Mouse (Mus musculus) hindbrain, embryonic 11.5 days (tissue): ENCODE data around the gene Dclre1b. TPM values are rescaled to one million over a fixed set of nuclear protein-coding genes. Genes with fewer than 3 reads are reported as not detected.
"Not testable (repeated sequence)": the region's sequence is repeated elsewhere in the genome, so short reads cannot be mapped to it uniquely, and the experiment has no call there.

Experiments
- ATAC-seq: fragments of 200-750 bp; cut with Nextera tagmentation; 2 replicates; pipeline ENCODE4 v1.8.0; 2017; ENCODE audit warnings: mild to moderate bottlenecking, moderate TSS enrichment, moderate library complexity; ENCODE audit not compliant: low FRiP score
- DNase-seq: peaks from one replicate; pipeline ENCODE4 v3.0.0-alpha.2; 2015; ENCODE audit warnings: low spot score
- H3K27ac ChIP-seq: fragments of 300-500 bp; sonication (generic); 2 replicates; pipeline ENCODE4 v1.5.1; 2014; ENCODE audit warnings: mild to moderate bottlenecking, low read depth, low read length
- H3K27me3 ChIP-seq: fragments of 300-500 bp; sonication (generic); 2 replicates; pipeline ENCODE4 v1.6.1; 2014; ENCODE audit warnings: mild to moderate bottlenecking, low read length, moderate library complexity, mixed read lengths; ENCODE audit not compliant: control insufficient read depth, insufficient read depth
- H3K36me3 ChIP-seq: fragments of 300-500 bp; sonication (generic); 2 replicates; pipeline ENCODE4 v1.6.1; 2014; ENCODE audit warnings: mild to moderate bottlenecking, low read length, moderate library complexity, mixed read lengths; ENCODE audit not compliant: control insufficient read depth, insufficient read depth
- H3K4me1 ChIP-seq: fragments of 300-500 bp; sonication (generic); replicated peaks from 2 replicates; pipeline ENCODE4 v1.6.1; 2014; ENCODE audit warnings: low read length, mixed read lengths; ENCODE audit not compliant: control insufficient read depth, insufficient read depth
- H3K4me2 ChIP-seq: fragments of 300-500 bp; sonication (generic); replicated peaks from 2 replicates; pipeline ENCODE4 v1.6.1; 2014; ENCODE audit warnings: mild to moderate bottlenecking, low read depth, low read length
- H3K4me3 ChIP-seq: fragments of 300-500 bp; sonication (generic); 2 replicates; pipeline ENCODE4 v1.5.1; 2014; ENCODE audit warnings: low read depth, low read length
- H3K9ac ChIP-seq: fragments of 300-500 bp; sonication (generic); 2 replicates; pipeline ENCODE4 v1.6.1; 2014; ENCODE audit warnings: low read depth, low read length
- H3K9me3 ChIP-seq: fragments of 300-500 bp; sonication (generic); 2 replicates; pipeline ENCODE4 v1.6.1; 2016; ENCODE audit warnings: low read length; ENCODE audit not compliant: control insufficient read depth
- WGBS: fragments of 180-500 bp; shearing (Covaris S2); extraction: QIAGEN DNeasy Blood & Tissue Kit; methylation state at CpG from one replicate; pipeline ENCODE4 v1.1.7; 2014; 5-methylcytosine and 5-hydroxymethylcytosine counted together
- polyA plus RNA-seq: library from polyadenylated mRNA; unstranded; fragments of >200 nt; fragmentation: Nextera tagmentation; extraction: Ambion mirVana; gene quantifications from 2 replicates; pipeline ENCODE4 v1.2.1, GENCODE M21; 2014

Gene Dclre1b
- polyA plus RNA-seq, 1 experiment from 2014 or later, result 40.3 TPM

GRCm38 (mm10) chr3:103831146-103831545 is 21.9 kb upstream of the Dclre1b start:
- H3K9me3 ChIP-seq, result no peaks in the 10 kb centered on the region
- no peaks in the 10 kb centered on the region for H3K36me3 ChIP-seq
- H3K27me3 ChIP-seq, result no peaks in the 10 kb centered on the region
- ATAC-seq (no peak), DNase-seq (no peak)
- H3K27ac ChIP-seq, result no peak overlapping the region
- no peak overlapping the region for H3K4me3 ChIP-seq
- WGBS, result 87% methylated on average over 7 of the region's 7 CpGs
- no peak overlapping the region for H3K4me2 ChIP-seq
- no peaks in the 10 kb centered on the region for H3K4me1 ChIP-seq
- no peak overlapping the region for H3K9ac ChIP-seq

GRCm38 (mm10) chr3:103830681-103831080 is 21.4 kb upstream of the Dclre1b start:
- H3K4me3 ChIP-seq, H3K4me2 ChIP-seq, H3K4me1 ChIP-seq, H3K27me3 ChIP-seq, ATAC-seq, H3K36me3 ChIP-seq, H3K9ac ChIP-seq, H3K9me3 ChIP-seq, H3K27ac ChIP-seq, DNase-seq: not testable (repeated sequence)
- 79% methylated on average over 1 of the region's 1 CpGs for WGBS

- no peak for ATAC-seq
- no peak overlapping the region for H3K4me2 ChIP-seq
- no peaks in the 10 kb centered on the region for H3K4me1 ChIP-seq
- H3K27ac ChIP-seq, result no peak overlapping the region
- no peaks in the 10 kb centered on the region for H3K27me3 ChIP-seq
- H3K36me3 ChIP-seq, result no peaks in the 10 kb centered on the region
- WGBS, result 82% methylated on average over 3 of the region's 3 CpGs
- H3K9ac ChIP-seq, result no peak overlapping the region
- no peak for DNase-seq
- H3K4me3 ChIP-seq, result no peak overlapping the region
- no peaks in the 10 kb centered on the region for H3K9me3 ChIP-seq
Measured at GRCm38 (mm10) chr3:103829036-103829435, 19.8 kb upstream of the Dclre1b start.

GRCm38 (mm10) chr3:103827548-103827947 is 18.3 kb upstream of the Dclre1b start:
- H3K9me3 ChIP-seq, result no peaks in the 10 kb centered on the region
- ATAC-seq (no peak), DNase-seq (no peak)
- H3K36me3 ChIP-seq, result no peaks in the 10 kb centered on the region
- no peaks in the 10 kb centered on the region for H3K4me1 ChIP-seq
- no peaks in the 10 kb centered on the region for H3K27me3 ChIP-seq
- H3K4me3 ChIP-seq, result no peak overlapping the region
- H3K27ac ChIP-seq, result no peak overlapping the region
- no peak overlapping the region for H3K9ac ChIP-seq
- H3K4me2 ChIP-seq, result no peak overlapping the region

GRCm38 (mm10) chr3:103810967-103811366 is 1.7 kb upstream of the Dclre1b start:
- no peak overlapping the region for H3K4me3 ChIP-seq
- WGBS, result 90% methylated on average over 6 of the region's 6 CpGs
- no peak overlapping the region for H3K9ac ChIP-seq
- H3K27me3 ChIP-seq, result no peaks in the 10 kb centered on the region
- no peak overlapping the region for H3K4me2 ChIP-seq
- no peaks in the 10 kb centered on the region for H3K9me3 ChIP-seq
- H3K4me1 ChIP-seq, result no peaks in the 10 kb centered on the region
- no peak overlapping the region for H3K27ac ChIP-seq
- no peak for ATAC-seq
- DNase-seq, result no peak
- peaks cover 4% of the 10 kb centered on the region; the same call in 1 of the 2 replicates for H3K36me3 ChIP-seq

GRCm38 (mm10) chr3:103809799-103810150 is 531 bp upstream of the Dclre1b start:
- no peaks in the 10 kb centered on the region for H3K4me1 ChIP-seq
- ATAC-seq (peak; percentile 72), DNase-seq (no peak)
- H3K4me2 ChIP-seq, result peak overlapping the region; percentile 62
- peak overlapping the region; percentile 88 for H3K9ac ChIP-seq
- H3K27ac ChIP-seq, result peak overlapping the region; percentile 83
- H3K27me3 ChIP-seq, result no peaks in the 10 kb centered on the region
- H3K36me3 ChIP-seq, result no peaks in the 10 kb centered on the region; the same call in 1 of the 2 replicates
- 1% methylated on average over 14 of the region's 14 CpGs for WGBS
- H3K4me3 ChIP-seq, result peak overlapping the region; percentile 51
- H3K9me3 ChIP-seq, result no peaks in the 10 kb centered on the region

GRCm38 (mm10) chr3:103805671-103806070 is 3.6 kb downstream of the Dclre1b start:
- no peak for DNase-seq
- H3K9me3 ChIP-seq, result no peaks in the 10 kb centered on the region
- H3K36me3 ChIP-seq, result peaks cover 4% of the 10 kb centered on the region
- H3K27ac ChIP-seq, result no peak overlapping the region
- no peaks in the 10 kb centered on the region for H3K4me1 ChIP-seq
- H3K4me2 ChIP-seq, result no peak overlapping the region
- no peak overlapping the region for H3K4me3 ChIP-seq
- no peak overlapping the region for H3K9ac ChIP-seq
- no peak for ATAC-seq
- WGBS, result 85% methylated on average over 1 of the region's 1 CpGs
- no peaks in the 10 kb centered on the region for H3K27me3 ChIP-seq

- H3K4me3 ChIP-seq, result no peak overlapping the region
- H3K27ac ChIP-seq, result no peak overlapping the region
- H3K9ac ChIP-seq, result no peak overlapping the region
- peaks cover 4% of the 10 kb centered on the region for H3K36me3 ChIP-seq
- WGBS, result 87% methylated on average over 8 of the region's 8 CpGs
- H3K4me1 ChIP-seq, result no peaks in the 10 kb centered on the region
- ATAC-seq (no peak), DNase-seq (no peak)
- no peaks in the 10 kb centered on the region for H3K27me3 ChIP-seq
- H3K9me3 ChIP-seq, result no peaks in the 10 kb centered on the region
- H3K4me2 ChIP-seq, result no peak overlapping the region
Measured at GRCm38 (mm10) chr3:103802861-103803260, 6.4 kb downstream of the Dclre1b start.

- DNase-seq, result no peak
- no peak for ATAC-seq
- H3K27ac ChIP-seq, result no peak overlapping the region
- no peak overlapping the region for H3K4me2 ChIP-seq
- H3K4me3 ChIP-seq, result no peak overlapping the region
- peaks cover 4% of the 10 kb centered on the region for H3K36me3 ChIP-seq
- H3K4me1 ChIP-seq, result no peaks in the 10 kb centered on the region
- WGBS, result 84% methylated on average over 10 of the region's 10 CpGs
- no peaks in the 10 kb centered on the region for H3K27me3 ChIP-seq
- H3K9ac ChIP-seq, result no peak overlapping the region
- H3K9me3 ChIP-seq, result no peaks in the 10 kb centered on the region
Measured at GRCm38 (mm10) chr3:103801631-103802531, 7.4 kb downstream of the Dclre1b start.
